In genomic region chr5:33005442-33006145, GRCm38 (mm10) we compare ENCODE assay signal across 11 mouse cellular contexts. TPM values are rescaled to one million over a fixed set of nuclear protein-coding genes. Genes with fewer than 3 reads are reported as not detected.
DNase-seq lines count a peak whose midpoint lies in the region; ATAC-seq and TF ChIP-seq lines count a peak whose summit lies in the region.
"Had no signal": no experiment of that assay in that cellular context is flagged by ENCODE, and none has a peak within 500 bp of the region (broad histone marks: within the 10 kb centered on the region; RNA-seq: fewer than 3 reads in every experiment).

No protein-coding gene starts in this region.

- TF ChIP-seq CTCF in midbrain, postnatal 0 days (IDR thresholded peaks at IDR 0.05): no peak

- WGBS in embryonic facial prominence, embryonic 10.5 days: 86% methylated on average over 11 of the region's 11 CpGs
- 53% methylated on average over 11 of the region's 11 CpGs for WGBS in hindbrain, embryonic 15.5 days
- WGBS in midbrain, postnatal 0 days: 52% methylated on average over 11 of the region's 11 CpGs

- no peak overlapping the region for H3K9ac ChIP-seq in hindbrain, embryonic 15.5 days
- H3K9ac ChIP-seq in midbrain, postnatal 0 days (replicated peaks; ENCODE audit: low read length, poor library complexity, severe bottlenecking): no peak overlapping the region
- H3K9ac ChIP-seq: limb, embryonic 12.5 days; neural tube, embryonic 12.5 days had no signal

- H3K4me2 ChIP-seq in hindbrain, embryonic 15.5 days: no peak overlapping the region
- no peak overlapping the region for H3K4me2 ChIP-seq in midbrain, postnatal 0 days (ENCODE audit: low read depth, low read length, poor library complexity, severe bottlenecking)
- H3K4me2 ChIP-seq: limb, embryonic 12.5 days; neural tube, embryonic 12.5 days had no signal

- peaks cover 94% of the 10 kb centered on the region for H3K4me1 ChIP-seq in megakaryocyte, embryonic 14.5 days
- peaks cover 25% of the 10 kb centered on the region for H3K4me1 ChIP-seq in embryonic facial prominence, embryonic 10.5 days
- H3K4me1 ChIP-seq in hindbrain, embryonic 15.5 days (replicated peaks): peaks cover 33% of the 10 kb centered on the region
- peaks cover 18% of the 10 kb centered on the region; the same call in 1 of the 2 replicates for H3K4me1 ChIP-seq in midbrain, postnatal 0 days (ENCODE audit: insufficient read depth, low read length)

- no peak for DNase-seq in embryonic facial prominence, embryonic 10.5 days (ENCODE audit: low spot score)
- DNase-seq in midbrain, postnatal 0 days (ENCODE audit: low spot score): peak; percentile 54
- DNase-seq in cerebellum, adult 18-20 months: no peak
- no peak for DNase-seq in spleen, adult 18-20 months
- no peak for DNase-seq in adrenal gland, postnatal 4 days (ENCODE audit: low spot score in 2 of 2)
- DNase-seq: adrenal gland, adult 8-10 months had no signal

- no peaks in the 10 kb centered on the region for H3K36me3 ChIP-seq in megakaryocyte, embryonic 14.5 days (replicated peaks; ENCODE audit: low read length)
- H3K36me3 ChIP-seq in embryonic facial prominence, embryonic 10.5 days (replicated peaks): no peaks in the 10 kb centered on the region
- no peaks in the 10 kb centered on the region for H3K36me3 ChIP-seq in hindbrain, embryonic 15.5 days
- H3K36me3 ChIP-seq in midbrain, postnatal 0 days (ENCODE audit: insufficient read depth, low read length): no peaks in the 10 kb centered on the region
- H3K36me3 ChIP-seq: limb, embryonic 12.5 days; neural tube, embryonic 12.5 days had no signal

- no peaks in the 10 kb centered on the region; the same call in 1 of the 2 replicates for H3K9me3 ChIP-seq in megakaryocyte, embryonic 14.5 days
- no peaks in the 10 kb centered on the region for H3K9me3 ChIP-seq in embryonic facial prominence, embryonic 10.5 days
- no peaks in the 10 kb centered on the region for H3K9me3 ChIP-seq in hindbrain, embryonic 15.5 days
- no peaks in the 10 kb centered on the region for H3K9me3 ChIP-seq in midbrain, postnatal 0 days (ENCODE audit: low read length)
- H3K9me3 ChIP-seq: limb, embryonic 12.5 days; neural tube, embryonic 12.5 days had no signal

- H3K27ac ChIP-seq in embryonic facial prominence, embryonic 10.5 days (replicated peaks): peak overlapping the region; percentile 37; the same call in 1 of the 2 replicates
- H3K27ac ChIP-seq in hindbrain, embryonic 15.5 days (replicated peaks): peak overlapping the region; percentile 79
- H3K27ac ChIP-seq in midbrain, postnatal 0 days (ENCODE audit: low read depth, low read length): peak overlapping the region; percentile 78
- H3K27ac ChIP-seq: neural tube, embryonic 12.5 days had no signal

- H3K27me3 ChIP-seq in megakaryocyte, embryonic 14.5 days (replicated peaks): peaks cover 27% of the 10 kb centered on the region
- no peaks in the 10 kb centered on the region for H3K27me3 ChIP-seq in embryonic facial prominence, embryonic 10.5 days (replicated peaks; ENCODE audit: low read depth, poor library complexity, severe bottlenecking)
- H3K27me3 ChIP-seq in hindbrain, embryonic 15.5 days: no peaks in the 10 kb centered on the region
- H3K27me3 ChIP-seq in midbrain, postnatal 0 days (ENCODE audit: insufficient read depth, low read length): no peaks in the 10 kb centered on the region
- H3K27me3 ChIP-seq: limb, embryonic 12.5 days; neural tube, embryonic 12.5 days had no signal

- H3K4me3 ChIP-seq in megakaryocyte, embryonic 14.5 days (replicated peaks): peak overlapping the region; percentile 59
- H3K4me3 ChIP-seq in embryonic facial prominence, embryonic 10.5 days: no peak overlapping the region
- H3K4me3 ChIP-seq in hindbrain, embryonic 15.5 days: no peak overlapping the region
- H3K4me3 ChIP-seq in midbrain, postnatal 0 days (ENCODE audit: low read depth, low read length): no peak overlapping the region
- H3K4me3 ChIP-seq: limb, embryonic 12.5 days; neural tube, embryonic 12.5 days had no signal

- no peak for ATAC-seq in megakaryocyte, adult 5-6 weeks (ENCODE audit: poor library complexity, severe bottlenecking)
- peak; percentile 49; the same call in 1 of the 2 replicates for ATAC-seq in hindbrain, embryonic 15.5 days (ENCODE audit: low FRiP score, low read depth)
- ATAC-seq in midbrain, postnatal 0 days (ENCODE audit: low FRiP score): peak; percentile 40

RNA-seq across cellular contexts. Expression of gene Ywhah, which starts 13.0 kb away (rescaled TPM):
- 92.7 and 241 TPM in 2 replicates for polyA plus RNA-seq in megakaryocyte, embryonic 14.5 days (2012; ENCODE audit: insufficient read depth, low replicate concordance)
- 353 and 377 TPM in 2 replicates for total RNA-seq in megakaryocyte, adult 5-6 weeks (2015)
- total RNA-seq in megakaryocyte, adult 5-6 weeks (2017): 210 and 213 TPM in 2 replicates
- 421 and 423 TPM in 2 replicates for polyA plus RNA-seq in embryonic facial prominence, embryonic 10.5 days (2016; fragmentation: Nextera tagmentation; extraction: Ambion mirVana)
- 840 and 859 TPM in 2 replicates for polyA plus RNA-seq in hindbrain, embryonic 15.5 days (2015; fragmentation: Nextera tagmentation; extraction: Ambion mirVana)
- 704 and 729 TPM in 2 replicates for total RNA-seq in midbrain, postnatal 0 days (2014; rRNA removed)
- 1,094 and 1,095 TPM in 2 replicates for polyA plus RNA-seq in midbrain, postnatal 0 days (2015; fragmentation: Nextera tagmentation; extraction: Ambion mirVana)
- 100 to 1,000 TPM; 148 to 195 TPM for total RNA-seq in adrenal gland, postnatal 4 days (2021)
